Mouse (Mus musculus): ENCODE results near the gene Mbtps2.

Gene Mbtps2

DNA sequence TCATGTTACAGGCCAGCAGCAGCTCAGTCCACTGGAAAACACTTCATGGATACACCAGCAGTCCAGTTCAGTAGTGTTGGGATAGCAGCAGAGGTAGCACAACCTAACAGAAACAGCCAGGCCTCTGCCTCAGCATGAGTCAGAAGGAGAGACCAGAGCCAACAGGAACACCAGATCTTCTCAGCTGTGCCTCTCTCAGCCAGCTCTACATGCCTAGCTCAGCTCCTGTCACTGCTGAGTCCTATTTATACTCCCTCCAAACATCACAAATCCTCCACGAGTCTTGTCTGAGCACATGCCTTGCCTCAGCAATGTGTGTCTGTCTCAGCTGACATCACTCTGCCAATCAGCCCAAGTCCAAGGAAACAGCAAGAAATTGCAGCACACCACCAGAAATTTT is 94.0 kb downstream of the Mbtps2 start:
- no peak for DNase-seq (ENCODE audit: low spot score in 2 of 2)

DNA sequence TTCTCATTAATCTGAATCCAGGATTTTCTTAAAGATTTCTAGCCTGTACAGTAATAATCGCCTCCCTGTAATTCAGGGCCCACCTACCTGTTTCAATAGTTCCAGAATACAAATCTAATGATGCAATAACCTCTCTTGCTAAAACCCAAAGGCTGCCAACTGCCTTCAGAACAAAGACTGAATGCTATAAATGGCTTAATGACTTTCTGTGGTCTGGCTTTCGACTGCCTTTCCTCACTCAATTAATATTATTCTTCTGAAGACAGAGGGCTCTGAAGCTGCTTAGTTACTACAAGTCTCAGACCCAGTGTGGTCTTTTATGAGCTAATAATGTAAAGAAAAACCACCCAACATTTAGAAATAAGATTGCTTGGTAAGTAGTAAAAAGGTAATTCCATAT is 96.6 kb downstream of the Mbtps2 start:
- DNase-seq (ENCODE audit: low spot score in 2 of 2): no peak

DNA sequence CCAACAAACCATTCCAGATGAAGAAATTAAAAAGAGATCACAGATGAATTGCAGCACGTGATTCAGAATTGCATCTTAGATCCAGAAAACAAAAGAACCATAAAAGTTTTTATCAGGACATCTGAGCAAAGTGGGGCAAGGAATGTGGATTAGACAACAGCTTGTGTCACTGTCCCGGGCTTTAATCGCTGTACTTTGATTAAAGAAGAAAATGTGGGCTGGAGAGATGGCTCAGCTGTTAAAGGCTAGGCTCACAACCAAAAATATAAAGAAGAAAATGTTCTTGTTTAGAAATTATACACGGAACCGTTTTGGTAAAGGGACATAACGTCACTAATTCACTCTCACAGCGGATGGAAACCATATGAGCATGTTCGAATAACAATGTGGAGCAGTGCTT is 98.5 kb downstream of the Mbtps2 start:
- no peak for DNase-seq (ENCODE audit: low spot score in 2 of 2)

DNA sequence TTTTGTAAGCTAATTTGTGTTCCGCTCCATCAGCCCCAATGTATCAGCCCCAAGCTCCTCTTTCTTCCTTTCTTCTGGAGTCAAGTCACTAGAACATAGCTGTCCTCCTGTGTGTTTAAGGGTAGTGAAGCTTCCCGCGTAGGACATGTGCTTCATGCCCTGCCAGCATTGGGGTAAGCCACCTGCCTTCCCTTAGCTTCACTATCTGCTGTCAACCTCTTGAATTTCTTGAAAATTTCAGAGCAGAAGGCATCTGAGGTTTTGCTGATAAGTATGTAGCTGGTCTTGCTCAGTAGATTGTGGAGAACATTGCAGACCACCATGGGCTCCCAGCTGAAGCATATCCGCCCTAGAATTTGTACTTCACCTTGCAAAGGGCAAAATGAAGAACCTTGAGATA is 105.4 kb downstream of the Mbtps2 start:
- DNase-seq (ENCODE audit: low spot score in 2 of 2): no peak

DNA sequence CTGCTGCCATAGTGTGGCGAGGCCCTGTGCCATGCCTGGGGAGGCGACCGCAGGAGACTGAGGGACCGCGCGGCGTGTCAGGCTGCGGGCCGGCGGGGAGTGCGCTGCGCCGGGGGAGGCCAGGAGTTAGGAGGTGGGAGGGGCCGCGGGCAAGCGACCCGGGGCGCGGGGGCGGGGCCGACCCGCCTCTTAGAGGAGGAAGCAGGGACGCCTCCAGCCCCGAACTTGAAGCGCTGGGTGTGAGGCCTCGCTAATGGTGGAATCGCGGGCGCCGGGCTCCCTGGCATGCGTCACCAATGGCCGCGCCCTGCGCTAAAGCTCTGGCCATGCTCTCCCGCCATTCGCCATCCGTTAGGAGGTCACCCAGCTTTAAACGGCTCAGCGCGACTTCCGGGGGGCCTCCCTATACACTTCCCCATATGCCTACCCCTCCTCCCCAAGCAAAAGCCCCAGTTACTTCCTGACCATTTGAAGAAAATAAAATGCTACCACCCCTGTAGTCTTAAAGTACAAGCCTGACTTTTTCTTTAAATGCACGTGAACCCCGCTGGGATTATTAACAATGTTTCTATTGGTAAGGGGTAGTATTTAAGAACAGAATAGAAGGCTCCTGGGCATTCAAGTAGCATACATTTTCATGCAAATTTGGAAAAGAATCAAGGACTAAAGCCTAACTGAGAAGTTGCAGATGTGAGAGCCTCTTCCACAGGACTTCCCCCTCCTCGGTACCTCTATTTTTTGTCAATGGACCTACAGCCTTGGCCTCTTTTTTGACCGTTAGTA is 106.4 kb downstream of the Mbtps2 start, which contains the start of gene Sms:
Sms (minus strand) TSS at position 344 of the 783 bp plus-strand sequence.
- peak; percentile 16 to 22 for DNase-seq (ENCODE audit: low spot score in 2 of 2)

DNA sequence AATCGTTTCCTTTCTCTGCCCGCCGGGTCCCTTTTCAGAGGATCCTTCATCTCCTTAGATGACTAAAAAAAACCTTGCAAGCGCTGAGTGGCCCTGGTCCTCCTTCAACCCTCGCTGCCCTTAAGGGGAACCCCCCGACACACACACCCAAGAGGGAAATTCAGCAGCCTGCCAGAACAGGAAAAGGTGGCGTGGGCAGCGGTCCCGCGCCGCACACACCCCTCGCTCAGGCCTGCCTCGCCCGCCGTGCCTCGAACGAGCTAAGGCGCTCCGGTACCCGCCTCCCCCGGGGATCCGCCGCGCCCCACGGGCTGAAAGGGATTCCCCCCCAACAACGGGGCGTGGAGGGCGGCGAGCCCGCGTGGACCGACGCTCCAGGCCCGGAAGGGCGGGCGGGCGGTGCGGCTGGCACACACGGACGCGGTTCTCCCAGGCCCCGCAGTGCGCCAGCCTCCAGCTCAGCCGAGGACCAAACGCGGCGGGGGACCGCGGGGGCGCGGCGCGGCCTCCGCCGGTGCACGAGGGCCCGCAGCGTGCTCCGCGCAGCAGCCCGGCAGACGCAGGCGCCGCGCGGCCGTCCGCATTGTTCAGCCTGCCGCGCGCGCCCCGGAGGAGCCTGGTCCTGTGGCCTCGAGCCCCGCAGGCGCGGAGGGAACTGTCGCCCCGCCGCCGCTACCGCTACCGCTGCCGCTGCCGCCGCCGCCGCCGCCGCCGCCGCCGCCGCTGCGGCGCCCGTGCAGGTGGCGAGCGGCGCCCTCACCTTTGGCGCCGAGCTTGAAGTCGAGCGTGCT is 107.2 kb downstream of the Mbtps2 start:
- peak; percentile 7 for DNase-seq (ENCODE audit: low spot score in 2 of 2)

DNA sequence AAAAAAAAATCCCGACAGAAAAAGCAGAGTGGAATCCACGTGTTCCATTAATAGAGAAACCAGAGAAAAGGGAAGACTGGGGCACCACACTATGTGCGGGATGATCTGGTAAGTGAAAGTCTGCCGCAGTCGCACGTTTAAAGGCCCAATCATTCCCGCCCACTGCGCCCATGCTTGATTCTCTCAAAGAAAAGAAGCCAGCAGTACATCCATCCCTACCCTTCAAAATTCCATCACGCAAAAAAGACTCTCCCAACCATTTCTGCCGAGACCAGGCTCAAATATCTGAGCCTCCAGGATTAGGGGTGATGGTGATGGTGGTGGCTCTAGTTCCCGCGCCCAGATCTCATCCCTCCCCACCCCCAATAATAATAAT is 107.8 kb downstream of the Mbtps2 start:
- DNase-seq (ENCODE audit: low spot score in 2 of 2): no peak

DNA sequence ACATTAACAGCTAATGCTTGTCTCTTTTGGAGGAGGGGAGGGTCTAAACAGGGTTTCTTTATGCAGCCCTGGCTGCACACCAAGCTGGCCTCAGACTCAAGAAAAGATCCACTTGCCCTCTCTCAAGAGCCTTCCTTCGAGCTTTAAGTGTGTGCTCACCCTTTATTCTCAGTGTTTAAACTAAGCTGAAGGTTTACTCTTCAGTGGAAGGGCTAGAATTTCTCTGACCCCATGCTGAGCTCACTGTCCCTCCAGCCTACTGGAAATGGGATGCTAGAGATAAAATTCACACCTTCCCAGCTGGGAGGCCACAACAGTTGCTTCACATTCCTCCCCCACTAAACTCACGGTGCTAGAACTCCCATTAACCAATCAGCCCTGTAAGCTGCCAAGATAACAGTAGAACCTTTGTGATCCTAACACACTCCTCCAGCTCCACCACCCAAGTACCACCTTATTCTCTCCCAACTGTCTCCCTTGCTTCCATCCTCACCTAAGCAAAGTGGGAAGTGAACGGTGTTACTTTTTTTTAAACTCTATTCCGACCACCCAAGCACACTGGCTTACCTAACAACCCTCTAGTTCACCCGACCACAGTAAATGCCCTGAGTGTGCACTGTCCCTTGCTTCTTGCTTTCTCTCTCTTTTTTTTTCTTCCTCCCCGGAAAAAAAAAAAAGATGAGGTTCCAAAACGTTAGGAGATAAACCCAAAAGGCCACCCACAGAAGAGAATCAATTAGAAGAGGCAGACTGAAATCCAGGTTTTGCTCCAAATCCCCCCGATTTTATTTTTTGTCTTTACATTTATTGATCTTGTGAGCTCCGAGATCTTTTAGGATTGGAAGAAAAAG is 108.4 kb downstream of the Mbtps2 start:
- DNase-seq (ENCODE audit: low spot score in 2 of 2): no peak

DNA sequence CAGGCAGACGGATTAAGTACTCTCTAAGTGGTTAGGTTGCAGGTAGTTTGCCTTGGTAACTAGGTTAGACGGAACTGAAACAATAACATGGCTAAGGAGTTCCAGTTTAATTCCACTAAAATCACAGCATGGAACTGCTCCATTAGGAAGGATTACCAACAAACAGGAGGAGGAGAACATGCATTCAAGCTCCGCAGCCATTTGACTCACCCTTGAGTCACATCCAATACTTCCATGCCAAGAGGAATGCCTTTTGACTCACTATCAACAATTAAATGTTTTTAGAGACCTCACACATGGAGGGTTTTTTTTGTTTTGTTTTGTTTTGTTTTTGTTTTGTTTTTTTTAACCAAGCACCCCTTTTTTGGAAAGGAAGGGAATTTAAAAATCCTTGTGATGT is 109.7 kb downstream of the Mbtps2 start:
- DNase-seq (ENCODE audit: low spot score in 2 of 2): no peak

DNA sequence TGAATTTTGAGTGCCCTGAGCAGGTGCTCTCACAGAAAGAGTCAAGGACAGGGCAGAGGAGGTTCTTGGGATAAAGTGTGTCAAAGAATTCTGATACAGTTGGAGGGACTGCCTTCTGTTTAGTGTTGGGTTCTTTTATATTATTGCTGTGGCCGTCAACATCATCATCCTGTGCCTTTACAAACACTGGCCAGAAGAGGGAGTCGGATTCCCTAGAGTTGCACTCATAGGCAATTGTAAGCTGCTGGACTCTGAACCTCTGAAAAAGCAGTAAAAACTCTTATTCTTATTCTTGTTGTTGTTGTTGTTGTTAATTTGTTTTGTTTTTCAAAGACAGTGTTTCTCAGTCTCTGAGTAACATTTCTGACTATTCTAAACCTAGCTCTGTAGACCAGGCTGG is 111.8 kb downstream of the Mbtps2 start:
- peak in 1 of 2 experiments; percentile 8 for DNase-seq (ENCODE audit: low spot score in 2 of 2)
